Mouse (Mus musculus) kidney, postnatal 0 days (tissue): ENCODE results near the gene Cfap57. TPM values are rescaled to one million over a fixed set of nuclear protein-coding genes. Genes with fewer than 3 reads are reported as not detected.

Experiments used
- ATAC-seq: fragments of 200-750 bp; cut with Nextera tagmentation; replicated peaks from 2 replicates; pipeline ENCODE4 v1.8.0; 2017; ENCODE audit warnings: low read depth, moderate number of reproducible peaks, moderate TSS enrichment, moderate library complexity; ENCODE audit not compliant: low FRiP score
- DNase-seq: peaks from one replicate; pipeline ENCODE4 v3.0.0-alpha.2; 2016; ENCODE audit warnings: low spot score
- H3K27ac ChIP-seq: fragments of 300-500 bp; sonication (generic); 2 replicates; pipeline ENCODE4 v1.5.1; 2014; ENCODE audit warnings: mild to moderate bottlenecking
- H3K27me3 ChIP-seq: fragments of 300-500 bp; sonication (generic); 2 replicates; pipeline ENCODE4 v1.6.1; 2014; ENCODE audit warnings: low read length, mixed read lengths; ENCODE audit not compliant: insufficient read depth
- H3K36me3 ChIP-seq: fragments of 300-500 bp; sonication (generic); 2 replicates; pipeline ENCODE4 v1.6.1; 2014; ENCODE audit warnings: low read length, mixed read lengths; ENCODE audit not compliant: insufficient read depth
- H3K4me1 ChIP-seq: fragments of 300-500 bp; sonication (generic); replicated peaks from 2 replicates; pipeline ENCODE4 v1.6.1; 2014; ENCODE audit warnings: antibody characterized with exemption, low read length, mixed read lengths; ENCODE audit not compliant: insufficient read depth
- H3K4me2 ChIP-seq: fragments of 300-500 bp; sonication (generic); 2 replicates; pipeline ENCODE4 v1.6.1; 2014; ENCODE audit warnings: mild to moderate bottlenecking, low read length, moderate library complexity, mixed read lengths
- H3K4me3 ChIP-seq: fragments of 300-500 bp; sonication (generic); replicated peaks from 2 replicates; pipeline ENCODE4 v1.5.1; 2014; ENCODE audit warnings: low read depth, low read length
- H3K9ac ChIP-seq: fragments of 300-500 bp; sonication (generic); 2 replicates; pipeline ENCODE4 v1.6.1; 2014; ENCODE audit warnings: low read depth, low read length
- H3K9me3 ChIP-seq: fragments of 300-500 bp; sonication (generic); replicated peaks from 2 replicates; pipeline ENCODE4 v1.6.1; 2016; ENCODE audit warnings: low read length, inconsistent platforms, mixed read lengths
- CTCF ChIP-seq: IDR thresholded peaks from 2 replicates; pipeline ENCODE4 v1.5.1; 2016; ENCODE audit warnings: antibody characterized with exemption, low read depth, mild to moderate bottlenecking, moderate library complexity
- WGBS: fragments of 180-500 bp; shearing (Covaris S2); extraction: QIAGEN DNeasy Blood & Tissue Kit; methylation state at CpG from one replicate; pipeline ENCODE4 v1.1.7; 2014; 5-methylcytosine and 5-hydroxymethylcytosine counted together
- polyA plus RNA-seq: library from polyadenylated mRNA; unstranded; fragments of >200 nt; fragmentation: Nextera tagmentation; extraction: Ambion mirVana; gene quantifications from 2 replicates; pipeline ENCODE4 v1.2.1, GENCODE M21; 2015

Gene Cfap57
- polyA plus RNA-seq, 1 experiment from 2014 or later: 0.04 TPM

DNA sequence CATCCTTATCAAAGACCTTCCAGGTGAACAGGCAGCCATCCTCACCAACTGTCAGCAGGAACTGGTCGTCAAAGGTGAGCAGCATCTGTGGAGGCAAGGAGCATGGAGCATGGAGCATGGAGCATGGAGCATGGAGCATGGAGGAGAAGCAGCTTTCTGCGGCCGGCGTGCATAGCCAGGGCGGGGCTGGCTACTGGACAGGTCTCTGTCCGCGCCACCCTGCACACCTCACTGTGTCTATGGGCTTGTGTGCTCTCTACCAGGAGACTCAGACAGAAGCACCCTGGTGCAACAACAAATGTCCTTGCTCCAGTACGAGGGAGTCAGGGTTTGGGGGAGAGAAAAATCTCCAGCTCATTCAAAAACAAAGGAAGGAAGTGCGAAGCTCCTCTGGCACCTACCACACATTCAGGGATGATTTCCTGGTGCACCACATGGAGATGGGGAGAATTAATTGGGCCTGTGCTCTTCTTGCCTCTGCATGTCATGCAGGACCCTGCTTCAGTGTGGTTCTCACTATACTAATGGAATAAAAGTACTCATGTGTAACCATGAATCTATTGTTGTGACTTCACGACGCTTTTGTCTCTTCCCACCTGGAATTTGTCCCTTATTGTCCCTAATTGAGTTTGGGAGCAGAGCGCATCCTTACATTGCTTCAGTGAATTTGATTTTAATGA, 31.4 kb downstream of the Cfap57 start:
- Histone ChIP-seq H3K9me3 (no peaks in the 10 kb centered on the region), H3K27me3 (no peaks in the 10 kb centered on the region), H3K9ac (no peak overlapping the region), H3K4me1 (no peaks in the 10 kb centered on the region), H3K4me3 (no peak overlapping the region), H3K4me2 (no peak overlapping the region), H3K36me3 (no peaks in the 10 kb centered on the region), H3K27ac (no peak overlapping the region)
- no peak for ATAC-seq
- WGBS: 66% methylated on average over 12 of the region's 12 CpGs
- DNase-seq: no peak
- no peak for TF ChIP-seq CTCF

DNA sequence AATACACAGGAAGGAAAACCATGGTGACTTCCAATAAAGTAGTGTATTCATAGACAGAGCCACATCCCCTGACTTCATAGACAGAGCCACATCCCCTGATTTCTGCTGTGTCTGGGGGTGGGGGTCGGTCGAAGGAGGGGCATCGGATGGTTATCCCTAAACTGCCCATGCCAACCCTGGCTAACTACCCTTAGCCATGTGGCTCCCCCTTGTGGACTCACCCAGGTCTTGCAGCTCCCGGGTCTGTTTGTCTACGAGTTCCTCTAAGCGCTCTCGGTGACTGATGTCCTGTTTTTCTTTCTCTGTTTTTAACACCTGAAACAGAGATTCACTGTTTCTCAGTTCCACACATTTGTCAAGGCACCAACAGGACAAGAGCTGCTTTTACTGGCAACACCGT, 37.9 kb downstream of the Cfap57 start:
- no peak overlapping the region for H3K4me3 ChIP-seq
- no peaks in the 10 kb centered on the region for H3K27me3 ChIP-seq
- TF ChIP-seq CTCF: 0 out of 2 replicates have a peak, but pooled peaks have one; percentile 17
- ATAC-seq: no peak
- WGBS: 94% methylated on average over 8 of the region's 8 CpGs
- no peak overlapping the region for H3K4me2 ChIP-seq
- no peak overlapping the region for H3K9ac ChIP-seq
- H3K4me1 ChIP-seq: no peaks in the 10 kb centered on the region
- H3K9me3 ChIP-seq: no peaks in the 10 kb centered on the region
- H3K36me3 ChIP-seq: no peaks in the 10 kb centered on the region
- DNase-seq: no peak
- H3K27ac ChIP-seq: no peak overlapping the region

DNA sequence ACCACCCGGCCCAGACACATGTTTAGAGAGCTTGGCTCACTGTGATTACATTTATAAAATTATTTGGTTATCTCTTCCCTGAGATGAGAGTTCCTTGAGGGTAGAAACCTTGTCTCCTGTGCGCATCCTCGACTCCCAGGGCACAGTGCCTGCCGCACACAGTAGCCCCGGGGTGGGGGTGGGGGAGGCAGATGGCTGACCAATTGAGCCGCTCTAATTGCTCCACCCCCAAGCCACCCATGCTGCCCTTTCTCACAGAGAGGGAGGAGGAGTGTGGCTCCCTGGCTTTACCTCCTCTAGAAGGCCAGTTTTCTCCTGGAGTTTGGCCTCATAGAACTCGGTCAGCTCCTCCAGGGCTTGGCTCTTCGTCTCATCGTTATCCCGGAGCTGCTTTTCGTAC, 39.1 kb downstream of the Cfap57 start:
- Histone ChIP-seq H3K27me3 (no peaks in the 10 kb centered on the region), H3K27ac (no peak overlapping the region), H3K4me3 (no peak overlapping the region), H3K9me3 (no peaks in the 10 kb centered on the region), H3K36me3 (no peaks in the 10 kb centered on the region), H3K4me2 (no peak overlapping the region), H3K9ac (no peak overlapping the region), H3K4me1 (no peaks in the 10 kb centered on the region)
- no peak for TF ChIP-seq CTCF
- no peak for ATAC-seq
- no peak for DNase-seq
- WGBS: 35% methylated on average over 11 of the region's 11 CpGs

DNA sequence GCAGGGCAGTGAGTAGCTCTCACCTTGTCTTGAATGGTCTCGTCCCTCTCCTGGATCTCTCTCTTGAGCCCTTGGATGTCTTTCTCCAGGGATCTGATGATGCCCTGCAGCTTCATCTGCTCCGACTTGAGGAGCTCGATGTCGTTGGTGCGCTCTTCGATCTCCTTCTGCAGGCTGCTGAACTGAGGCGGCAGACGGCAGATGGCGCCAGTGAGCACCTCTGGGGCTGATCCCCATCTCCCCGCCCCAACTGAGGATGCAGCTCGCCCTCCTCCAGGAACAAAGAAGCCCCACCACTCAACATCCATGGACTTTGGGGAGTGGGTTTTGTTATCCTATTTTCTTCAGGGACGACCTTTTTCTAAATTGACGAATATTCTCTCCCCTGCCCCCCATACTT, 41.3 kb downstream of the Cfap57 start:
- H3K4me3 ChIP-seq: no peak overlapping the region
- H3K9ac ChIP-seq: no peak overlapping the region
- H3K36me3 ChIP-seq: no peaks in the 10 kb centered on the region
- no peak overlapping the region for H3K27ac ChIP-seq
- TF ChIP-seq CTCF: peak; percentile 57
- H3K27me3 ChIP-seq: no peaks in the 10 kb centered on the region
- H3K9me3 ChIP-seq: no peaks in the 10 kb centered on the region
- WGBS: 60% methylated on average over 13 of the region's 13 CpGs
- no peak overlapping the region for H3K4me2 ChIP-seq
- no peak for ATAC-seq
- DNase-seq: peak; percentile 32
- no peaks in the 10 kb centered on the region for H3K4me1 ChIP-seq

DNA sequence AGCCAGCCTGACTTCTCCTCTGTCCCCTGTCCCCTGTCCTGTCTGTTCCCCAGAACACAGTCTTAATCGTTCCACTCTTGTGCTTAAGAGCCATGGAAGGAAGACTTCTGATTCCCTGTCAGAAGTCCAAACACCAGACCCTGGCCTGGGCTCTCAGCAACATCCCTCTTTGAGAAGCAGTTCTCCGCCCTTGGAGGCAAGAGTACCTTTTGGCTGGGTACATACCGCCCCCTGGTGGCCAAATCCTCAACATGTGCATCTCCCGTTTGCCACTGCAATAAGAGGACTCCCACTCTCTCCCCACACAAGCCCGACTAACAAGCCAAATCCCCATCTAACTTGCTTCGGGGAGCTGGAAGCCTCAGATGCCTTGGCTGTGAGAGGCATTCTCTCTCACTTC, 44.5 kb downstream of the Cfap57 start:
- Histone ChIP-seq H3K9ac (no peak overlapping the region), H3K4me1 (no peaks in the 10 kb centered on the region), H3K4me3 (no peak overlapping the region), H3K27ac (no peak overlapping the region), H3K4me2 (no peak overlapping the region), H3K9me3 (no peaks in the 10 kb centered on the region), H3K27me3 (no peaks in the 10 kb centered on the region), H3K36me3 (no peaks in the 10 kb centered on the region)
- no peak for ATAC-seq
- peak; percentile 86 for DNase-seq
- 5% methylated on average over 6 of the region's 6 CpGs for WGBS
- peak; percentile 91 for TF ChIP-seq CTCF

DNA sequence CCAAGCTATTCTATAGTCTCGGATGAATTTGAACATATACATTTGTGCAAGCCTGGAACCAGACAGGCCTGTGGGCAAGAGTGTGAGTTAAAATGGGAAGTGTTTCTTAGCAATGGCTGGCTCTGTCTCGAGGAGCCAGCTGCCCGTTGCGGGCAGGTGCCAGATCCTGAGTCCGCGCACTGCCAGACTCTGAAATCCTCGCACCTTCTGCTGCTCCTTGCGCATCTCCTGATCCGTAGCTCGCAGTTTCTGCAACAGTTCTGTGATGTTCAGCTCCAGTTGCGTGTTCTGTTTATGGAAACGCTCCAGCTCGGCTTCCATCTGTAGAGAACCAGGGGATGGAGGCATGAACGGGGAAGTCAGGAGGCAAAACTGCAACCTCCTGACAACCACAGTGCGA, 49.1 kb downstream of the Cfap57 start:
- TF ChIP-seq CTCF: no peak
- ATAC-seq (no peak), DNase-seq (no peak)
- Histone ChIP-seq H3K4me1 (no peaks in the 10 kb centered on the region), H3K27ac (no peak overlapping the region), H3K4me3 (no peak overlapping the region), H3K36me3 (no peaks in the 10 kb centered on the region), H3K27me3 (no peaks in the 10 kb centered on the region), H3K4me2 (no peak overlapping the region), H3K9ac (no peak overlapping the region), H3K9me3 (no peaks in the 10 kb centered on the region)
- 75% methylated on average over 15 of the region's 15 CpGs for WGBS

DNA sequence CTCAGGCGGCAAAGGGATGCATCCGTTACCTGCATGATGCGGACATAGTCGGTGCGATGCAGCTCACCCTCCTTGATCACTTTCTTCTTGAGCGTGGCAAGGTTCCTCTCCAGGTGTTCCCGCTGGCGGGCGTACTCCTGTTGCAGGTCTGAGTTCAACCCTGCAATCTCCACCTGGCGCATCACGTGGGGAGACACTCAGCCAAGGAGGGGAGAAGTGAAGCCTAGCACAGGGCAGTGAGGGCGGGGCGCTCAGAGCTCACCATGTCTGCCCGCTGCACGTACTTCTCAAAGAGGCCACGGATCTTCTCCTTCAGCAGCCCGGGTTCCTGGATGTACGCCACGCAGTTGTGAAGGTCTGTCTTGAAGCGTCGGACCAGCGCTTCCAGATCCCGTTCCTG, 51.3 kb downstream of the Cfap57 start:
- 78% methylated on average over 23 of the region's 23 CpGs for WGBS
- Histone ChIP-seq H3K4me1 (no peaks in the 10 kb centered on the region), H3K27me3 (no peaks in the 10 kb centered on the region), H3K4me2 (no peak overlapping the region), H3K36me3 (no peaks in the 10 kb centered on the region), H3K9ac (no peak overlapping the region), H3K9me3 (no peaks in the 10 kb centered on the region), H3K27ac (no peak overlapping the region), H3K4me3 (no peak overlapping the region)
- no peak for DNase-seq
- TF ChIP-seq CTCF: no peak
- ATAC-seq: no peak
